Mouse (Mus musculus): ENCODE results near the gene Prkcq. TPM values are rescaled to one million over a fixed set of nuclear protein-coding genes. Genes with fewer than 3 reads are reported as not detected.
"Not testable (repeated sequence)": the region's sequence is repeated elsewhere in the genome, so short reads cannot be mapped to it uniquely, and the experiment has no call there.

Prkcq gene
- polyA plus RNA-seq, 1 experiment from 2014 or later: 2.1 TPM

DNA sequence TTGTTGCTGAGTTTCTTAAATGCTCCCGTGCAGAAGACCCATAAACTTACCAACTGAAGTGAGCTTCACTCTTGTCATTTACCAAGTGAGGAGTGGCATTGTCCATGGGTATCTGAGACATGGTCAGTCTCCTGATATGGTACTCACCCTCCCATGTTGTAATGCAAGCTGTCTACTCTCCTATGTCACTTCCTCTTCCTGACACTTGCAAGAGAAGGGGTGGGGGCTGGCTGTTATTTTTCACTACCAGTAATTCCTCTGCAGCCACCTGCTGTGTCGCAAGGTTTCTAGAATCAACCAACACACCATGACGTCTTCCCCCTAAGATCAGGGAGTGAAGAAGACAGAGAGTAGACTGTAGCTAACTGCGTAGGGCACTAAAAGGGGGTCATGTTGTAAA lies 160.6 kb downstream of the Prkcq start:
- Histone ChIP-seq H3K27me3 (ENCODE audit: insufficient read depth, poor library complexity, severe bottlenecking) (peaks cover 3% of the 10 kb centered on the region; the same call in 1 of the 2 replicates), H3K9me3 (no peaks in the 10 kb centered on the region), H3K4me3 (no peak overlapping the region), H3K4me1 (peaks cover 26% of the 10 kb centered on the region), H3K27ac (no peak overlapping the region), H3K36me3 (no peaks in the 10 kb centered on the region)
- WGBS: 69% methylated on average over 4 of the region's 4 CpGs
- DNase-seq (ENCODE audit: low spot score): peak; percentile 52

- H3K4me3 ChIP-seq: no peak overlapping the region
- WGBS: 60% methylated on average over 14 of the region's 14 CpGs
- H3K36me3 ChIP-seq: no peaks in the 10 kb centered on the region
- peaks cover 26% of the 10 kb centered on the region for H3K4me1 ChIP-seq
- no peaks in the 10 kb centered on the region for H3K9me3 ChIP-seq
- DNase-seq (ENCODE audit: low spot score): no peak
- peaks cover 3% of the 10 kb centered on the region; the same call in 1 of the 2 replicates for H3K27me3 ChIP-seq (ENCODE audit: insufficient read depth, poor library complexity, severe bottlenecking)
- 0 out of 2 replicates have a peak overlapping the region, but pooled peaks have one; percentile 29 for H3K27ac ChIP-seq
These were observed 161.6 kb downstream of the Prkcq start for GRCm38 (mm10) chr2:11333301-11334017.

DNA sequence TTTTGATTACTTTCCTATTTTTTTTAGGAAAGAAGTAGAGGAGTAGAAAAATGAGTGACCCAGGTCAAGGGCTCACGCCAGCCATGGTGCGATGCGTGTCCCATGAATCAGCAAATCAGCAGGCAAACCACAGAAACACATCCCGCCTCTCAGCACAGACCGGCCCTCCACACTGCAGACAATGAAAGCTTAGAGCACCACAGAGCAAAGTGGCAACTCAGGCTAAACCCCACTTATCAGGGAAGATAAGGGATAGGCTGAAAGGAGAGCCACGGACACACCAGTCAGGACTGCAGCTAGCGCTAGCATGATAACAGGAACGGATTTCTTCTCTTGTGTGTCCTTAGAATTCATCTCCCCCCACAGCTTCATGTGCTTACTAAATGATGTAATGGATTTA lies 164.4 kb downstream of the Prkcq start:
- Histone ChIP-seq H3K4me1 (peaks cover 15% of the 10 kb centered on the region), H3K27ac (peak overlapping the region; percentile 65), H3K36me3 (no peaks in the 10 kb centered on the region), H3K4me3 (peak overlapping the region; percentile 33), H3K27me3 (ENCODE audit: insufficient read depth, poor library complexity, severe bottlenecking) (no peaks in the 10 kb centered on the region), H3K9me3 (no peaks in the 10 kb centered on the region)
- DNase-seq (ENCODE audit: low spot score): peak; percentile 81
- WGBS: 5% methylated on average over 8 of the region's 8 CpGs

- no peaks in the 10 kb centered on the region for H3K27me3 ChIP-seq (ENCODE audit: insufficient read depth, poor library complexity, severe bottlenecking)
- WGBS: 71% methylated on average over 14 of the region's 14 CpGs
These were observed 167.3 kb downstream of the Prkcq start for GRCm38 (mm10) chr2:11338931-11339839.

DNA sequence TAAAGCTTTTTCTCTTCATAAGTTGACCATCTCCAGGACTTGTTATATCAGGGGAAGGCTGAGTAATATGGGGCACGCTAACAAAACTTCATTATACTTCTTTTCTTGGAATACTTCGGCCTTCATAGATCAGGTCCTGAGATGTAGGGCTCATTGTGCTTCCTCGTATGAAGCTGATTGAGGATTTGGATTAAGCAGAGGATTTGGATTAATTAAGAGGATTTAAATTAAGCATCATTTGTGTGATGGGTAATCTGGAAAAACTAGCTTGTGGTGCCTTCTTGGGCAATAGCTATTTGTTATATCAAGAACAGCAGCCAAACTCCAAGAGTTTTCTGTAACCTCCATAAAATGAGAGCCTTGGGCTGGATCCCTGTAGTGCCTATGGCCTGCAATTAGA lies 172.8 kb downstream of the Prkcq start:
- 85% methylated on average over 3 of the region's 3 CpGs for WGBS
- DNase-seq (ENCODE audit: low spot score): no peak
- no peaks in the 10 kb centered on the region for H3K9me3 ChIP-seq
- no peaks in the 10 kb centered on the region for H3K4me1 ChIP-seq
- no peaks in the 10 kb centered on the region for H3K27me3 ChIP-seq (ENCODE audit: insufficient read depth, poor library complexity, severe bottlenecking)
- H3K27ac ChIP-seq: no peak overlapping the region
- H3K36me3 ChIP-seq: no peaks in the 10 kb centered on the region
- no peak overlapping the region for H3K4me3 ChIP-seq

More at GRCm38 (mm10) chr2:11338931-11339839, 167.3 kb downstream of the Prkcq start:
- H3K4me1 ChIP-seq: peaks cover 10% of the 10 kb centered on the region
- no peaks in the 10 kb centered on the region for H3K36me3 ChIP-seq
- no peak overlapping the region for H3K4me3 ChIP-seq
- no peak for DNase-seq (ENCODE audit: low spot score)
- H3K27ac ChIP-seq: no peak overlapping the region
- H3K9me3 ChIP-seq: no peaks in the 10 kb centered on the region

DNA sequence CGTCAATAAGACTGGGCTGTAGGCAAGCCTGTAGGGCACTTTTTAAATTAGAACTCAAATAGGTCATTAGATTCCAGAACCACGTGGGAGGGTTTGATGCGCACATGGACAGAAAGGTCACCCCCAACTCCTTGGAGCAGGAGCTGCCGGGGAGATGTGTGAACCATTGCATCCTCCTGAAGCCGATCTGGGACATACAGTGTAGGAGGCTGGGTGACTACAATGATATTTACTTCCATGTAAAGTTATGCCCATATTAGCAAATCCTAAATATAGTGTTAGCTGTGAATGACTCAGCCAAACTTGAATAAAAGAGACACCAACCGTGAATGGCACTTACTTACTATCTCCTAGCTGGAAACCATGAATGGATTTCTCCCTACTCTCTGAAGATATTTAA lies 174.5 kb downstream of the Prkcq start:
- WGBS: 84% methylated on average over 6 of the region's 6 CpGs

DNA sequence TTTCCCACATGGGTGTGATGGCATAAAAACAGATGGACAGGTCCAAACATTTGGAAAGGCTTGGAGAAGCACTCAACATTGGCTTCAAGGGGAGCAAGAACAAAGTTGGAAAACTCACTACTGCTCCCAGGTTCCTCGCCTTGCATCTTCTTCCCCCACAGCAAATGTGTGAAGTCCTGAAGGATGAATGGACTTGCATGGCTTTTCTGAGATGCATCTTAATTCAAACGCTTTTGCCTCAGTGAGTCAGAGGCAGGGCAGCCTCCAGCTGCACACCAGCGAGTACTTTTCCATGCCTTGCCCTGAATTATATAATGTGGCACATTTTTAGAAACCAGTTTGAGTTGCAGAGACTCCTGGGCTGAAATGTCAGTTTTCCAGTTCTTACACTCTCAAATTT lies 175.9 kb downstream of the Prkcq start:
- Histone ChIP-seq H3K9me3 (no peaks in the 10 kb centered on the region), H3K4me1 (no peaks in the 10 kb centered on the region), H3K36me3 (no peaks in the 10 kb centered on the region), H3K4me3 (no peak overlapping the region), H3K27ac (no peak overlapping the region), H3K27me3 (ENCODE audit: insufficient read depth, poor library complexity, severe bottlenecking) (no peaks in the 10 kb centered on the region)
- WGBS: 84% methylated on average over 3 of the region's 3 CpGs
- DNase-seq (ENCODE audit: low spot score): no peak

More for the DNA sequence above, 174.5 kb downstream of the Prkcq start:
- DNase-seq (ENCODE audit: low spot score); H3K27ac ChIP-seq; H3K9me3 ChIP-seq; H3K36me3 ChIP-seq; H3K4me3 ChIP-seq; H3K4me1 ChIP-seq; H3K27me3 ChIP-seq (ENCODE audit: insufficient read depth, poor library complexity, severe bottlenecking): not testable (repeated sequence)

Data from heart, embryonic 10.5 days (tissue).